Mouse (Mus musculus) thymus, postnatal 4 days (tissue): ENCODE data around the gene Chil4.

ENCODE experiments used
- DNase-seq: peaks from one replicate; pipeline ENCODE4 v3.0.0; 2021

Chil4 gene

GRCm38 (mm10) chr3:106167464-106167863, 51.8 kb downstream of the Chil4 start, which contains the start of gene Chil3:
Gene Chil3 (minus strand): TSS chr3:106167564.
- no peak for DNase-seq

GRCm38 (mm10) chr3:106154413-106154812, 64.9 kb downstream of the Chil4 start:
- no peak for DNase-seq
